In genomic region chr3:138528265-138528664, GRCm38 (mm10) we compare ENCODE assay signal across 8 mouse cellular contexts. TPM values are rescaled to one million over a fixed set of nuclear protein-coding genes. Genes with fewer than 3 reads are reported as not detected.
DNase-seq lines count a peak whose midpoint lies in the region; ATAC-seq lines count a peak whose summit lies in the region.

No protein-coding gene starts in this region.

- H3K27ac ChIP-seq in heart, embryonic 14.5 days (replicated peaks in 1 of 2; ENCODE audit: control insufficient read depth in 1 of 2, insufficient read depth in 1 of 2, low read depth in 2 of 2, low read length in 2 of 2), result no peak overlapping the region
- H3K27ac ChIP-seq in midbrain, embryonic 10.5 days (replicated peaks), result peak overlapping the region; percentile 99

- H3K27me3 ChIP-seq in heart, embryonic 14.5 days (ENCODE audit: control insufficient read depth, insufficient read depth, low read length), result no peaks in the 10 kb centered on the region
- H3K27me3 ChIP-seq in midbrain, embryonic 10.5 days (ENCODE audit: low read depth, poor library complexity, severe bottlenecking), result peaks cover 12% of the 10 kb centered on the region

- no peak for DNase-seq in heart, postnatal 4 days
- peak; percentile 11 for DNase-seq in ES-CJ7 (ENCODE audit: low read depth, low spot score)
- peak; percentile 44 for DNase-seq in forelimb bud, embryonic 11.5 days (ENCODE audit: low read depth, low spot score)
- no peak for DNase-seq in midbrain, embryonic 10.5 days (ENCODE audit: low spot score)
- no peak for DNase-seq in layer of hippocampus, postnatal 10 days (ENCODE audit: low spot score in 2 of 2)
- no peak for DNase-seq in left cerebral cortex, postnatal 4 days
- no peak for DNase-seq in urinary bladder, postnatal 36 days (ENCODE audit: low spot score in 2 of 2)

- 0 out of 2 replicates have a peak, but pooled peaks cover 3% of the 10 kb centered on the region for H3K36me3 ChIP-seq in heart, embryonic 14.5 days (ENCODE audit: control insufficient read depth, insufficient read depth, low read length)
- peaks cover 5% of the 10 kb centered on the region; the same call in 1 of the 2 replicates for H3K36me3 ChIP-seq in midbrain, embryonic 10.5 days

- no peaks in the 10 kb centered on the region for H3K9me3 ChIP-seq in heart, embryonic 14.5 days (ENCODE audit: control insufficient read depth, low read length)
- H3K9me3 ChIP-seq in midbrain, embryonic 10.5 days (replicated peaks), result no peaks in the 10 kb centered on the region

- peak overlapping the region; percentile 89 to 99 for H3K4me3 ChIP-seq in heart, embryonic 14.5 days (ENCODE audit: control insufficient read depth in 1 of 2, insufficient read depth in 1 of 2, low read depth in 1 of 2, low read length in 2 of 2)
- H3K4me3 ChIP-seq in midbrain, embryonic 10.5 days, result peak overlapping the region; percentile 82

- H3K4me2 ChIP-seq in heart, embryonic 14.5 days (ENCODE audit: low read length), result peak overlapping the region; percentile 88

- 2% methylated on average over 16 of the region's 16 CpGs for WGBS in heart, embryonic 14.5 days
- WGBS in midbrain, embryonic 10.5 days, result 5% methylated on average over 16 of the region's 16 CpGs

- peak overlapping the region; percentile 97 for H3K9ac ChIP-seq in heart, embryonic 14.5 days (ENCODE audit: low read length)

- H3K4me1 ChIP-seq in heart, embryonic 14.5 days (ENCODE audit: control insufficient read depth in 2 of 2, insufficient read depth in 2 of 2, low read length in 2 of 2), result peaks cover 3 to 30% of the 10 kb centered on the region in 2 experiments
- H3K4me1 ChIP-seq in midbrain, embryonic 10.5 days, result peaks cover 45% of the 10 kb centered on the region

- intact Hi-C loops in left cerebral cortex, postnatal 4 days (cut with DNase I), result no loop called here

- ATAC-seq in heart, embryonic 14.5 days (ENCODE audit: insufficient number of reproducible peaks, insufficient read depth, low FRiP score, low read depth), result no peak

RNA-seq across cellular contexts. Expression of gene Eif4e, which starts 2.3 kb away (rescaled TPM):
- polyA plus RNA-seq in heart, embryonic 14.5 days (2014; fragmentation: Nextera tagmentation; extraction: Ambion mirVana), result 230 and 246 TPM in 2 replicates
- total RNA-seq in heart, postnatal 4 days (2021), result 100 to 1,000 TPM; 146 to 150 TPM
- 482 and 499 TPM in 2 replicates for polyA plus RNA-seq in midbrain, embryonic 10.5 days (2016; fragmentation: Nextera tagmentation; extraction: Ambion mirVana)
- total RNA-seq in layer of hippocampus, postnatal 10 days (2021), result 100 to 1,000 TPM; 155 to 180 TPM
- total RNA-seq in left cerebral cortex, postnatal 4 days (2021), result 100 to 1,000 TPM; 174 to 192 TPM

RNA-seq across cellular contexts. Expression of gene Metap1, which starts 39.0 kb away (rescaled TPM):
- 46.1 and 49.1 TPM in 2 replicates for polyA plus RNA-seq in heart, embryonic 14.5 days (2014; fragmentation: Nextera tagmentation; extraction: Ambion mirVana)
- total RNA-seq in heart, postnatal 4 days (2021), result 10 to 100 TPM; 48.0 to 48.6 TPM
- 47.9 and 48.0 TPM in 2 replicates for polyA plus RNA-seq in midbrain, embryonic 10.5 days (2016; fragmentation: Nextera tagmentation; extraction: Ambion mirVana)
- total RNA-seq in layer of hippocampus, postnatal 10 days (2021), result 10 to 100 TPM; 51.7 to 54.1 TPM
- 10 to 100 TPM; 62.7 to 64.6 TPM for total RNA-seq in left cerebral cortex, postnatal 4 days (2021)

Comparison
In these comparisons a context has a peak if more than half of its experiments do, and no peak if none do; other contexts are left out.
1. DNase-seq: peak in ES-CJ7 (single experiment) and forelimb bud, embryonic 11.5 days (single experiment); none in heart, postnatal 4 days (single experiment), midbrain, embryonic 10.5 days (single experiment), layer of hippocampus, postnatal 10 days (0 of 2), left cerebral cortex, postnatal 4 days (single experiment) and urinary bladder, postnatal 36 days (0 of 2).